Mouse (Mus musculus) thymus, adult 2 months (tissue): ENCODE data around the gene Ankle2.

Source experiments
- CTCF ChIP-seq: fragments of 200-500 bp; IDR thresholded peaks from 2 replicates; pipeline ENCODE4 v1.5.1; 2012; ENCODE audit warnings: mild to moderate bottlenecking, control low read depth, low read length, moderate library complexity, borderline replicate concordance; ENCODE audit not compliant: control insufficient read depth, poor library complexity, insufficient read depth; ENCODE audit errors: extremely low read depth
- POLR2A ChIP-seq: fragments of 200-500 bp; IDR thresholded peaks from 2 replicates; pipeline ENCODE4 v1.6.1; 2012; ENCODE audit warnings: mild to moderate bottlenecking, low read length, control low read depth, moderate library complexity; ENCODE audit not compliant: control insufficient read depth, poor library complexity, insufficient read depth; ENCODE audit errors: extremely low read depth

DNA sequence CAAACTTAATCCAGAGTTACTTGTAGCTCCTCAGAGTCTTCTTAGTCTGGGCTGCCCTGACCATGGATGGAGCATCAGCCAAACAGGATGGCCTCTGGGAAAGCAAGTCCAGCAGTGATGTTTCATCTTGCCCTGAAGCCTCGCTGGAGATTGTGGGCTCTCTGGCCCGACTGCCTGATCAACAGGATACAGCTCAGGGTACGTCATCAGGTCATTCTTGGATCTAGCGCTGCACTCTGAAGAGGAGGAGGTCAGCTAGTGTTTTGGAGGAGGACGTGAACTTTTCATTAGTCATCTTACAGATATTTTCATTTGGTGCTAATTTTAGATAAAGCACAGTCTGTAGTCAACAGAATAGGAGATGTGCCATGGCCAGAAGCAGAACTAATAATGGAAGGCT is 49.1 kb upstream of the Ankle2 start:
- TF ChIP-seq CTCF (no peak), POLR2A (no peak)
